Mouse (Mus musculus) heart, embryonic 11.5 days (tissue): Measurements from ENCODE around the gene Smim14. TPM values are rescaled to one million over a fixed set of nuclear protein-coding genes. Genes with fewer than 3 reads are reported as not detected.

Source experiments
- ATAC-seq: fragments of 200-750 bp; cut with Nextera tagmentation; replicated peaks from 2 replicates; pipeline ENCODE4 v1.8.0; 2017; ENCODE audit warnings: moderate library complexity; ENCODE audit not compliant: insufficient number of reproducible peaks, low FRiP score, low TSS enrichment
- H3K27ac ChIP-seq: fragments of 300-500 bp; sonication (generic); 2 replicates; pipeline ENCODE4 v1.5.1; 2014; ENCODE audit warnings: mild to moderate bottlenecking, low read depth, low read length
- H3K27me3 ChIP-seq: fragments of 300-500 bp; sonication (generic); 2 replicates; pipeline ENCODE4 v1.6.1; 2014; ENCODE audit warnings: mild to moderate bottlenecking, low read length, mixed read lengths; ENCODE audit not compliant: control insufficient read depth, insufficient read depth
- H3K36me3 ChIP-seq: fragments of 300-500 bp; sonication (generic); 2 replicates; pipeline ENCODE4 v1.6.1; 2014; ENCODE audit warnings: mild to moderate bottlenecking, low read length, moderate library complexity, mixed read lengths; ENCODE audit not compliant: control insufficient read depth, insufficient read depth
- H3K4me1 ChIP-seq: fragments of 300-500 bp; sonication (generic); 2 replicates; pipeline ENCODE4 v1.6.1; 2014; ENCODE audit warnings: low read length; ENCODE audit not compliant: control insufficient read depth, insufficient read depth
- H3K4me2 ChIP-seq: fragments of 300-500 bp; sonication (generic); 2 replicates; pipeline ENCODE4 v1.6.1; 2014; ENCODE audit warnings: mild to moderate bottlenecking, moderate library complexity
- H3K4me3 ChIP-seq: fragments of 300-500 bp; sonication (generic); 2 replicates; pipeline ENCODE4 v1.5.1; 2014; ENCODE audit warnings: low read depth, low read length
- H3K9ac ChIP-seq: fragments of 300-500 bp; sonication (generic); 2 replicates; pipeline ENCODE4 v1.6.1; 2014; ENCODE audit warnings: mild to moderate bottlenecking, low read depth, low read length, moderate library complexity
- H3K9me3 ChIP-seq: fragments of 300-500 bp; sonication (generic); replicated peaks from 2 replicates; pipeline ENCODE4 v1.6.1; 2016; ENCODE audit warnings: low read length; ENCODE audit not compliant: control insufficient read depth
- WGBS: fragments of 180-500 bp; shearing (Covaris S2); extraction: QIAGEN DNeasy Blood & Tissue Kit; methylation state at CpG from one replicate; pipeline ENCODE4 v1.1.7; 2014; ENCODE audit not compliant: insufficient replicate concordance; 5-methylcytosine and 5-hydroxymethylcytosine counted together
- polyA plus RNA-seq: library from polyadenylated mRNA; unstranded; fragments of >200 nt; fragmentation: Nextera tagmentation; extraction: Ambion mirVana; gene quantifications from 2 replicates; pipeline ENCODE4 v1.2.1, GENCODE M21; 2014

Gene Smim14
- polyA plus RNA-seq = 92.0 and 108 TPM in 2 replicates

DNA sequence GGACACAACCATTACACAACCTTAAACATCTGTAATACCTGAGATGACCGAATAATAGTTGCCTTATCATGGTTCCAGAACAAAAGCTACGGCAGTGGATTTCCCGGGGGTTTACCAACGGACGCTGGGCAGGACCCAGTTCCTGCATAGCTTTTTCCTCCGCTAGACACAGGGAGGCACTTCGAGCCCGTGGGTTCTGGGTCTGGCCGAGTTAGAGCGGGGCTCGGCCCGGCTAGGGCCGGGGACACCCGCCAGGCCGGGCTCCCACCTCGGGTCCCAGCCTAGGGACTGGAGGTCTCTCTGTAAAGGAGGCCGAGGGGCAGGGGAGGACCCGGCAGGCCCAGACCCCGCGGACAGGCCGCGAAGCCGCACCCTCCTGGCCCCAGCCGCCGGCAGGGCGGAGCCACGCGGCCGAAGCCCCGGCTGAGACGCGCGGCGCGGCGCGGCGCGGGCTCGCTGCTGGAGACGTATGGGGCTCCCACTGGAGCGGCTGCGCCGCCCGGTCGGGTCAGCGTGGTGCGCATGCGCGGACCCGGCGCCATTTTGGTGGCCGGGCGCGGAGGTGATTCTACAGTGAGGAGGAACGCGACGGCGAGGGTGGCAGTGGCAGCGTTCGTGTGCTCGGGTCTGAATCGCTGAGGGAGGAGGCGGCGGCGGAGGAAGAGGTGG is at the start of gene Smim14, which contains the start of gene Ube2k:
Smim14 (minus strand) TSS at position 434 of the 669 bp plus-strand sequence.
Ube2k (plus strand) TSS at position 483 of the 669 bp plus-strand sequence.
- under 1% methylated on average over 64 of the region's 66 CpGs for WGBS
- Histone ChIP-seq H3K36me3 (no peaks in the 10 kb centered on the region), H3K27ac (peak within 1 kb of the TSS; percentile 99), H3K9me3 (no peaks in the 10 kb centered on the region), H3K27me3 (no peaks in the 10 kb centered on the region), H3K9ac (peak within 1 kb of the TSS; percentile 94), H3K4me3 (peak within 1 kb of the TSS; percentile 87), H3K4me1 (peaks cover 6% of the 10 kb centered on the region; the same call in 1 of the 2 replicates), H3K4me2 (peak within 1 kb of the TSS; percentile 78)
- ATAC-seq = peak; percentile 98

DNA sequence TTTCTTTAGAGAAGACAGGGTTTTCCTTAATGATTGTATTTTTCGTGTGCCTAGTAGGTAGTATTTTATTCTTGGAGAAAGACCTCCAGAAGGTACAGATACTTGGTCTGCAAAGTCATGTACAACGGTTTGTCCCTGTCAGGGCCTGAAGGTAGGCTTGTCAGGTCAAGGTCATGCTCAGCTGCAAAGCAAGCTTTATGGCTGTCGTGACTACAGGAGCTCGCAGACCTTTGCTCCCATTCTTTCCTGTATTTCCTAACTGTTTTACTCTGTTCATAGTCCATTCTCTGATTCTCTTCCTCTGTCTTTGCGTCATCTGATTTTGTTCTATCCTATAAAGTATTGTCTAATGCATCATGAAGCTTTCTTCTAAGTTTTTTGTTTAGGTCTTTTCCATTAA is 49.3 kb upstream of the Smim14 start:
- Histone ChIP-seq H3K27me3 (no peaks in the 10 kb centered on the region), H3K4me1 (no peaks in the 10 kb centered on the region), H3K27ac (no peak overlapping the region), H3K4me2 (no peak overlapping the region), H3K4me3 (no peak overlapping the region), H3K9me3 (no peaks in the 10 kb centered on the region), H3K36me3 (peaks cover 6% of the 10 kb centered on the region), H3K9ac (no peak overlapping the region)
- WGBS = 83% methylated on average over 5 of the region's 5 CpGs
- ATAC-seq = no peak

DNA sequence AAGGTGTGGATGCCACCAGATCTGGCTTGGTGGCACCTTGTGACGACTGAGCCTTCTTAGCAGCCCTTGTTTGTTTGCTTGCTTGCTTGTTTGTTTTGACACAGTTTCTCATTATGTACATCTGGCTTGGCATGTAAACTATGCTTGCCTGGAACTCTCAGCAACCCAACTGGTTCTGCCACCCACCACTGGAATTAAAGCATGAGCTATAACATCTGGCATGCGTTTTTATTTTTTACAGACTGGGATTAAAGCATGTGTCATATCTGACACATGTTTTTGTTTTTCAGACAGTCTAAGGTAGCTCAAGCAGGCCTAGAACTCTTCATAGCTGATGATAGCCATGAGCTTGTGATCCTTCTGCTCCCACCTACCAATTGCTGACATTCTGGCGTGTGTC is 41.6 kb upstream of the Smim14 start:
- Histone ChIP-seq H3K4me1 (no peaks in the 10 kb centered on the region; the same call in 1 of the 2 replicates), H3K27me3 (no peaks in the 10 kb centered on the region), H3K4me2 (no peak overlapping the region), H3K4me3 (no peak overlapping the region), H3K36me3 (no peaks in the 10 kb centered on the region), H3K9me3 (no peaks in the 10 kb centered on the region), H3K27ac (no peak overlapping the region), H3K9ac (no peak overlapping the region)
- ATAC-seq = no peak
- 83% methylated on average over 3 of the region's 3 CpGs for WGBS

DNA sequence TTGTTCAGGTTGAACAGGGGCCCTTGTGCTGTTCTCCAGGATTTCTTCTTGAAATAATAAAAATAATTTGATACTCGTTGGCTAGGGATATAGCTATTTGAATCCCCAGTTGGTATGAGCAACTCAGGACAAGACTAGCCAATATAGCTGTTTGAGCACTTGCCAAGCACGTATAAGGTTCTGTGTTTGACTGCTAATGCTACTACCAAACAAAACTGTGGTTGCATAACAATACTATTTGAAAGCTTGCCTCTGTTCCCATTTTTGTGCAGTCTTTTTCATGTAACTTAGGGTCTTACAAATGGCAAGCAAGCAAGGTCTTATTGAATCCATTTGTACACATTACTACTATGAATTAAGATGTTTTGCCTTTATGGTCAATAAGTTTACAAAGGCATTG is 38.9 kb upstream of the Smim14 start:
- Histone ChIP-seq H3K4me2 (no peak overlapping the region), H3K4me3 (no peak overlapping the region), H3K9ac (no peak overlapping the region), H3K27me3 (no peaks in the 10 kb centered on the region), H3K27ac (no peak overlapping the region), H3K4me1 (no peaks in the 10 kb centered on the region; the same call in 1 of the 2 replicates), H3K36me3 (no peaks in the 10 kb centered on the region; the same call in 1 of the 2 replicates), H3K9me3 (no peaks in the 10 kb centered on the region)
- WGBS = 88% methylated on average over 2 of the region's 2 CpGs
- ATAC-seq = no peak

DNA sequence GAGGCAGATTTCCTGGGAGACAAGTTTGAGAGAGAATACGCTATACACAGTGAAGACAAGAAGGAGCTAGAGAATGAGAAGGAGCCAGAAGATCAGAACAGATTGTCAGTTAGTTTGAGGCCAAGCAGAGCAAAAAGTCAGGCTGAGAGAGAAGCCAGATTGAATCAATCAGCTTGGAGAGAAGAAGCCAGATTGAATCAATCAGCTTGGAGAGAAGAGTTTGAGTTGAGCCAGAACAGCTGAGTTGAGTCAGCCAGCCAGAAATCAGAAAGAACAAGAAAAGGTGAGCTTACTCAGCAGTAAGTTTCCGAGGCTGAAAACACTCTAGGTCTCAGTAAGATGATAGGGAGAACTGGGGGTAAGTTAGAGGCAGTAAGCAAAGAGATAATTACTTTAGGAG is 37.9 kb upstream of the Smim14 start:
- Histone ChIP-seq H3K4me1 (no peaks in the 10 kb centered on the region; the same call in 1 of the 2 replicates), H3K4me2 (no peak overlapping the region), H3K27me3 (no peaks in the 10 kb centered on the region), H3K36me3 (no peaks in the 10 kb centered on the region; the same call in 1 of the 2 replicates), H3K9ac (no peak overlapping the region), H3K4me3 (no peak overlapping the region), H3K9me3 (no peaks in the 10 kb centered on the region), H3K27ac (no peak overlapping the region)
- 83% methylated on average over 2 of the region's 2 CpGs for WGBS
- no peak for ATAC-seq

DNA sequence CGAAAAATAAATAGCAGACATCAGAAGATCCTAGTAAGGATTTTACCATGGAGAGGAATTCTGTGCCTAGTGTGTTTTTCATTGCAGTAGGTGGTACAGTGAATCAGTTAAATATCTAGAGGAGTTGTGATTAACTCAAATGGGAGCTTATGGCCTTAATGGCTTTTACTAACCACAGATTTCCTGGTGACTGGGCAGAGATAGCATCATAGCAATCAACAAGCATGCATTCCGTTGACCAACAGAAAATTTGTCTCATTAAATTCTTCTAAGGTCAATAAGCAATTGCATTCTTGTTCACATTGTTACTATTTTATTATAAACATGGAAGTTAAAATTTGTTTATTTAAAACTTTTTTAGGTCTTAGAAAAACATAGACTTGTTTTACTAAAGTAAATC is 28.5 kb upstream of the Smim14 start:
- no peak overlapping the region for H3K4me3 ChIP-seq
- no peak overlapping the region for H3K4me2 ChIP-seq
- 79% methylated on average over 2 of the region's 2 CpGs for WGBS
- H3K9ac ChIP-seq = no peak overlapping the region
- no peaks in the 10 kb centered on the region for H3K9me3 ChIP-seq
- no peaks in the 10 kb centered on the region for H3K36me3 ChIP-seq
- no peaks in the 10 kb centered on the region for H3K27me3 ChIP-seq
- peaks cover 8% of the 10 kb centered on the region for H3K4me1 ChIP-seq
- no peak overlapping the region for H3K27ac ChIP-seq
- no peak for ATAC-seq

DNA sequence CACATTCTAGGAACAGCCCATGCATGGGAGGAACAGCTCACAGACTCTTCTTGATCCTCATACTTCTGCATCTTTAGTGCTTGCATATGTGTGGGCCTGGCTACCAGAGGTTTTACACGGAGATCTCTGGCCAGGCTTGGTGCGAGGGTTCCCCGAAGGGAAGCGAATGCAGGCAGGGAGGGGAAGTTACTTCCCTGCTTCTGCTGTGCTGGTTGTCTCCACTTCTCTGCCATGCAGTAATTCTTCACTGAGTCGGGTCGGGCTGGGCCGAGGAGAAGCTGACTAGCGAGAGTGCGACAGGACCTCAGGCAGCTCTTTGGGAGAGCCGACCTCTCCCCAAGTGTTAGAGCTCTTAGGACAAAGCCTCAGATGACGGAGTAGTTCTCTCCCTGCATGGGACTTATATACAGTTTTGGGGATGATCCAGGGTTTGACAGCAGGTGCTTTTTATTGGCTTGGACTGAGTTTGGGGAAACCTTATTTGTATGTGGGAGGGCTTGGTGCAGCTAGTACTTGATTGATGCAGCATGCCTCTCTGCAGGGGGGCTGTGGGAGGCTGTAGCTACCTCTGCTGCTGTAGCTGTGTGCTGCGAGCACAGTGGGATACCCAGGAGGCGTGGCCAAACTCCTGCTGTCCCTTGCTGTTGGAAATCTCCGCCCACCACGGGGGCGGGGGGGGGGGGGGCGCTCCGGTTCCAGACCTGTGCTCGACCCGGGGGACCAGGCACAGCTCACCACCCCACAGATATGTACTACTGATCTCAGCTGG is 24.3 kb upstream of the Smim14 start:
- H3K36me3 ChIP-seq = no peaks in the 10 kb centered on the region
- no peak overlapping the region for H3K4me3 ChIP-seq
- H3K4me1 ChIP-seq = peaks cover 8% of the 10 kb centered on the region
- no peak overlapping the region; the same call in 1 of the 2 replicates for H3K4me2 ChIP-seq
- no peak overlapping the region for H3K27ac ChIP-seq
- no peak overlapping the region for H3K9ac ChIP-seq
- no peak for ATAC-seq
- 41% methylated on average over 20 of the region's 20 CpGs for WGBS
- no peaks in the 10 kb centered on the region for H3K27me3 ChIP-seq
- no peaks in the 10 kb centered on the region for H3K9me3 ChIP-seq

DNA sequence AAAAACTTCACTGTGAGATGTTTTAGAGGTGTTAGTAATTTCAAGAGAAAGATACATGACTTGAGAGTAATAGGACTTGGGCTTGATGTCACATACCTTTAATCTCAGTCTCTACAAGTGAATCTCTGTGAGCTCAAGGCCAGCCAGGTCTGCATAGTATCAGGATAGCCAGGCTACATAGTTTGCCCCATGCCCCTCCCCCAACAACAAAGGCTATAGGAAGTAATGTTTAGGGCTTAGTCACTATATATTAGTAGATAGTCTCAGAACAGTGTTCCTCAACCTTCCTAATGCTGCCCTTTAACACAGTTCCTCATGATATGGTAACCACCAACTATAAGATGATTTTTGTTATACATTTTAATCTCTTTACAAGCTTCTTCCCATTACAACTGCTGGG is 20.1 kb upstream of the Smim14 start:
- H3K36me3 ChIP-seq = no peaks in the 10 kb centered on the region
- no peaks in the 10 kb centered on the region for H3K27me3 ChIP-seq
- H3K9ac ChIP-seq = no peak overlapping the region
- no peak overlapping the region for H3K4me3 ChIP-seq
- H3K27ac ChIP-seq = no peak overlapping the region
- H3K4me1 ChIP-seq = peaks cover 8% of the 10 kb centered on the region
- no peak overlapping the region for H3K4me2 ChIP-seq
- H3K9me3 ChIP-seq = no peaks in the 10 kb centered on the region
- no peak for ATAC-seq
